Comparison of ENCODE assay signal across 18 mouse cellular contexts in genomic region chr8:80253541-80253940, GRCm38 (mm10).
"Had no signal": no experiment of that assay in that cellular context is flagged by ENCODE, and none has a peak within 500 bp of the region (broad histone marks: within the 10 kb centered on the region; RNA-seq: fewer than 3 reads in every experiment).

No protein-coding gene starts in this region.

- H3K36me3 ChIP-seq: liver, embryonic 12.5 days; midbrain, embryonic 10.5 days; midbrain, embryonic 12.5 days; neural tube, embryonic 13.5 days; neural tube, embryonic 15.5 days had no signal

- H3K9ac ChIP-seq: liver, embryonic 12.5 days; liver, embryonic 14.5 days; midbrain, embryonic 12.5 days; neural tube, embryonic 13.5 days; neural tube, embryonic 15.5 days had no signal

- DNase-seq: liver; midbrain, embryonic 14.5 days; retina, postnatal 1 day; right cerebral cortex, adult 18-20 months; right cerebral cortex, postnatal 25 days; right cerebral cortex, postnatal 4 days; spleen, adult 18-20 months; thymus, adult 18-20 months; thymus, postnatal 14 days; thymus, postnatal 36 days had no signal

- H3K27me3 ChIP-seq: liver, embryonic 12.5 days; midbrain, embryonic 12.5 days; neural tube, embryonic 13.5 days; neural tube, embryonic 15.5 days had no signal

- H3K4me2 ChIP-seq: liver, embryonic 12.5 days; midbrain, embryonic 12.5 days; neural tube, embryonic 13.5 days; neural tube, embryonic 15.5 days had no signal

- H3K4me1 ChIP-seq: liver, embryonic 12.5 days; neural tube, embryonic 13.5 days; neural tube, embryonic 15.5 days had no signal

- ATAC-seq: liver, embryonic 12.5 days; midbrain, embryonic 16.5 days had no signal

- H3K27ac ChIP-seq: liver, embryonic 12.5 days; liver, embryonic 14.5 days; midbrain, embryonic 10.5 days; midbrain, embryonic 12.5 days; neural tube, embryonic 13.5 days; neural tube, embryonic 15.5 days had no signal

- H3K9me3 ChIP-seq: liver, embryonic 12.5 days; midbrain, embryonic 10.5 days; midbrain, embryonic 12.5 days; neural tube, embryonic 13.5 days; neural tube, embryonic 15.5 days had no signal

- H3K4me3 ChIP-seq: liver, embryonic 12.5 days; midbrain, embryonic 10.5 days; midbrain, embryonic 12.5 days; myocyte; neural tube, embryonic 13.5 days; neural tube, embryonic 15.5 days had no signal
